Mouse (Mus musculus) macrophage (primary cell): Measurements from ENCODE around the gene Ppp1r13l. TPM values are rescaled to one million over a fixed set of nuclear protein-coding genes. Genes with fewer than 3 reads are reported as not detected.

Experiments used
- H3K27ac ChIP-seq: fragments of 350-480 bp; formaldehyde crosslinking; 2 replicates; pipeline ENCODE4 v1.9.0; 2021
- H3K36me3 ChIP-seq: fragments of 350-480 bp; formaldehyde crosslinking; 2 replicates; pipeline ENCODE4 v1.9.0; 2021; ENCODE audit errors: inconsistent target
- H3K4me3 ChIP-seq: fragments of 350-480 bp; formaldehyde crosslinking; 2 replicates; pipeline ENCODE4 v1.9.0; 2021; ENCODE audit errors: inconsistent target
- H3K79me2 ChIP-seq: fragments of 350-480 bp; formaldehyde crosslinking; 2 replicates; pipeline ENCODE4 v1.9.0; 2021; ENCODE audit errors: inconsistent target
- WGBS: methylation state at CpG from one replicate; pipeline ENCODE4 v1.1.7; 2026; ENCODE audit warnings: inconsistent platforms; ENCODE audit not compliant: missing documents; 5-methylcytosine and 5-hydroxymethylcytosine counted together
- polyA plus RNA-seq: library from polyadenylated mRNA; stranded (reverse); fragments of 250-400 nt; gene quantifications from 3 replicates; pipeline ENCODE4 v1.2.4, GENCODE M21; 2018; ENCODE audit warnings: inconsistent platforms

Gene Ppp1r13l
- polyA plus RNA-seq, 1 experiment from 2014 or later, result 2.9 TPM

- H3K36me3 ChIP-seq, result no peaks in the 10 kb centered on the region
- H3K79me2 ChIP-seq, result no peaks in the 10 kb centered on the region
- WGBS, result 9% methylated on average over 18 of the region's 18 CpGs
- no peak overlapping the region for H3K4me3 ChIP-seq
- H3K27ac ChIP-seq, result no peak overlapping the region
Observed at GRCm38 (mm10) chr7:19363881-19364280, 4.3 kb downstream of the Ppp1r13l start.

- H3K27ac ChIP-seq, result no peak overlapping the region
- no peak overlapping the region for H3K4me3 ChIP-seq
- H3K79me2 ChIP-seq, result no peaks in the 10 kb centered on the region
- WGBS, result 77% methylated on average over 4 of the region's 4 CpGs
- no peaks in the 10 kb centered on the region for H3K36me3 ChIP-seq
Observed at GRCm38 (mm10) chr7:19365376-19365775, 5.8 kb downstream of the Ppp1r13l start.

GRCm38 (mm10) chr7:19368380-19368779 lies 8.8 kb downstream of the Ppp1r13l start:
- Histone ChIP-seq H3K4me3 (no peak overlapping the region), H3K27ac (no peak overlapping the region), H3K36me3 (no peaks in the 10 kb centered on the region), H3K79me2 (no peaks in the 10 kb centered on the region)
- 54% methylated on average over 15 of the region's 16 CpGs for WGBS

- Histone ChIP-seq H3K79me2 (no peaks in the 10 kb centered on the region), H3K27ac (no peak overlapping the region), H3K4me3 (no peak overlapping the region), H3K36me3 (no peaks in the 10 kb centered on the region)
- WGBS, result 17% methylated on average over 46 of the region's 46 CpGs
Observed at GRCm38 (mm10) chr7:19369823-19370425, 10.4 kb downstream of the Ppp1r13l start.

GRCm38 (mm10) chr7:19373367-19373766 lies 13.8 kb downstream of the Ppp1r13l start:
- Histone ChIP-seq H3K79me2 (no peaks in the 10 kb centered on the region), H3K27ac (no peak overlapping the region), H3K4me3 (no peak overlapping the region), H3K36me3 (no peaks in the 10 kb centered on the region)
- 91% methylated on average over 2 of the region's 2 CpGs for WGBS

- no peaks in the 10 kb centered on the region for H3K79me2 ChIP-seq
- H3K36me3 ChIP-seq, result no peaks in the 10 kb centered on the region
- H3K27ac ChIP-seq, result no peak overlapping the region
- H3K4me3 ChIP-seq, result no peak overlapping the region
- WGBS, result 82% methylated on average over 15 of the region's 18 CpGs
Observed at GRCm38 (mm10) chr7:19375368-19375767, 15.8 kb downstream of the Ppp1r13l start.

- Histone ChIP-seq H3K27ac (no peak overlapping the region), H3K36me3 (no peaks in the 10 kb centered on the region), H3K79me2 (no peaks in the 10 kb centered on the region), H3K4me3 (no peak overlapping the region)
- 92% methylated on average over 4 of the region's 4 CpGs for WGBS
Observed at GRCm38 (mm10) chr7:19376019-19376418, 16.5 kb downstream of the Ppp1r13l start.

- Histone ChIP-seq H3K4me3 (no peak overlapping the region), H3K27ac (no peak overlapping the region), H3K36me3 (no peaks in the 10 kb centered on the region), H3K79me2 (peaks cover 9% of the 10 kb centered on the region)
- 91% methylated on average over 8 of the region's 8 CpGs for WGBS
Observed at GRCm38 (mm10) chr7:19378049-19378448, 18.5 kb downstream of the Ppp1r13l start.

- H3K79me2 ChIP-seq, result peaks cover 19% of the 10 kb centered on the region
- H3K4me3 ChIP-seq, result peak within 1 kb of the TSS; percentile 72
- no peak within 1 kb of the TSS for H3K27ac ChIP-seq
- peaks cover 21% of the 10 kb centered on the region for H3K36me3 ChIP-seq
- WGBS, result 7% methylated on average over 48 of the region's 48 CpGs
Observed at GRCm38 (mm10) chr7:19381377-19382165, 22.0 kb downstream of the Ppp1r13l start, which contains the start of gene Ercc2. Gene Ercc2 (plus strand): TSS chr7:19382010.

- Histone ChIP-seq H3K27ac (no peak overlapping the region), H3K79me2 (peaks cover 19% of the 10 kb centered on the region), H3K4me3 (peak overlapping the region; percentile 72), H3K36me3 (peaks cover 24% of the 10 kb centered on the region)
- under 1% methylated on average over 37 of the region's 37 CpGs for WGBS
Observed at GRCm38 (mm10) chr7:19382166-19382541, 22.6 kb downstream of the Ppp1r13l start.

GRCm38 (mm10) chr7:19383708-19384107 lies 24.2 kb downstream of the Ppp1r13l start:
- H3K79me2 ChIP-seq, result peaks cover 19% of the 10 kb centered on the region
- no peak overlapping the region for H3K27ac ChIP-seq
- peaks cover 36% of the 10 kb centered on the region for H3K36me3 ChIP-seq
- WGBS, result 93% methylated on average over 9 of the region's 9 CpGs
- no peak overlapping the region for H3K4me3 ChIP-seq

GRCm38 (mm10) chr7:19388699-19389413 lies 29.3 kb downstream of the Ppp1r13l start:
- peaks cover 2% of the 10 kb centered on the region for H3K79me2 ChIP-seq
- H3K36me3 ChIP-seq, result peaks cover 83% of the 10 kb centered on the region
- 93% methylated on average over 9 of the region's 10 CpGs for WGBS
- no peak overlapping the region for H3K27ac ChIP-seq
- no peak overlapping the region for H3K4me3 ChIP-seq

GRCm38 (mm10) chr7:19394484-19394883 lies 34.9 kb downstream of the Ppp1r13l start:
- Histone ChIP-seq H3K27ac (no peak overlapping the region), H3K79me2 (no peaks in the 10 kb centered on the region), H3K4me3 (no peak overlapping the region), H3K36me3 (peaks cover 56% of the 10 kb centered on the region)
- WGBS, result 93% methylated on average over 8 of the region's 8 CpGs

GRCm38 (mm10) chr7:19399496-19400280 lies 40.1 kb downstream of the Ppp1r13l start:
- WGBS, result 9% methylated on average over 27 of the region's 27 CpGs

More at GRCm38 (mm10) chr7:19399496-19400280, 40.1 kb downstream of the Ppp1r13l start:
- Histone ChIP-seq H3K27ac (no peak overlapping the region), H3K36me3 (peaks cover 7% of the 10 kb centered on the region; the same call in 1 of the 2 replicates), H3K4me3 (no peak overlapping the region), H3K79me2 (no peaks in the 10 kb centered on the region)
